9 mouse cellular contexts compared by ENCODE assay signal in genomic region chr14:27720944-27721343, GRCm38 (mm10).
"Had no signal": no experiment of that assay in that cellular context is flagged by ENCODE, and none has a peak within 500 bp of the region (broad histone marks: within the 10 kb centered on the region; RNA-seq: fewer than 3 reads in every experiment).

No protein-coding gene starts in this region.

- DNase-seq: kidney, adult 11 months; kidney, adult 9 months; kidney, postnatal 14 days; kidney, postnatal 4 days; liver, postnatal 0 days; lung, embryonic 14.5 days; spleen, adult 18-20 months; thymus, adult 18-20 months; thymus, postnatal 36 days had no signal
